Mouse (Mus musculus): ENCODE results near the gene Tspoap1.

Gene Tspoap1

DNA sequence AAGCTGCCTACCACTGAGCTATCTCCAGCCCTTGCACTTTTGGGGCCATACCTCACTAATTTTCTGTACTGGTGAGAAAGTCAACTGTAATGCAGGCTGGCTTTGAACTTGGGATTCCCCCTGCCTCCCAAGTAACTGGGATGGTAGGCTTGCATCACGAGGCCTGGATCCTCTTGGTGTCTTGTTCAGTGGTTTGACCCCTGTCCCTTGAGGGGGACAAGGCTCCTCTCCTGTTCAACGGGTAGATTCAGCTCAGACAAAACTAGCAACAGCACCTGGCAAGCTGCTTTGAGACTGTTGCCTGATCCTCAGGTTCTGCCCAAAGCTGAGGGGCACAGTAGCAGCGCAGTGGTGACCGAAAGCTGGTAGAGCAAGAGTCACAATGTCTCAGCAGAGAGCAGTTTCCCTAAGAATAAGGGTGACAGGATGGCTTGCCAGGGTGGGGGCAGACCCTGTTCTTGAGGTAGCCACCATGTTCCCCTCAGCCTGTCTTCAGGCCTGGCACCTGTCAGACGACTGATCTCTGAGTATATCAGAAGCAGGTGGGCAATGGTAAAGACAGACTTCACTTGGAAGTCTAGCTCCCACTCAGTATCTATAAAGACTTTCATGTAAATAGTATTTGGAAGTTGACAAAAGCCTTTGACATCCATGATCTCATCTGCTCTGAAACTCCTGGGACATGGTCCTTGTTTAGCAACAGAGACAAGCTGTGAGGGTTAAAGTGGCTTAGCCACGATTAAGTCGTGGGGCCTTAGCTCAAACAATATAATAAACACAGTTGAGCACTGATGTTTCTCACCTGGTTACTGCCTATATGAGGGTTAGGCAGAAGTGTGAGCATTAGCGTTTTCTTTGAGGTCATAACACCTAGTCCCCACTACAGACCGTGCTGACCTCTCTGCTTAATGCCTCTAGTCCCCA lies 14.4 kb upstream of the Tspoap1 start:
- DNase-seq (ENCODE audit: low read depth, low spot score) = no peak

DNA sequence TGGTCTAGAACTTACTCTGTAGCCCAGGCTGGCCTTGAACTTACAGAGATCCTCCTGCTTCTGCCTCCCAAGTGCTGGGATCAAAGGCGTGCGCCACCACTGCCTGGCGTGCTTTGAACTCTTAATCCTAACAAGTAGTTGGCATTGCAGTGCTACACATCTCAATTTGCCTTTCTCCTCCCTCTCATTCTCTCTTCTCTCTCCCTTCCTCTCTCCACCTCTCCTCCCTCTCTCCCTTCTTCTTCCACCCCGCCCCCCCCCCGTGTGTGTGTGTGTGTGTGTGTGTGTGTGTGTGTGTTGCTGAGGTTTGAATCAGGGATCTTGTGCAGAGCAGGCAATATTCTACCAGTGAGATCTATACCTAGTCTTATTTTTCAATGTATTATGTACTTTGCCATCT lies 13.0 kb upstream of the Tspoap1 start:
- no peak for DNase-seq (ENCODE audit: low read depth, low spot score)

DNA sequence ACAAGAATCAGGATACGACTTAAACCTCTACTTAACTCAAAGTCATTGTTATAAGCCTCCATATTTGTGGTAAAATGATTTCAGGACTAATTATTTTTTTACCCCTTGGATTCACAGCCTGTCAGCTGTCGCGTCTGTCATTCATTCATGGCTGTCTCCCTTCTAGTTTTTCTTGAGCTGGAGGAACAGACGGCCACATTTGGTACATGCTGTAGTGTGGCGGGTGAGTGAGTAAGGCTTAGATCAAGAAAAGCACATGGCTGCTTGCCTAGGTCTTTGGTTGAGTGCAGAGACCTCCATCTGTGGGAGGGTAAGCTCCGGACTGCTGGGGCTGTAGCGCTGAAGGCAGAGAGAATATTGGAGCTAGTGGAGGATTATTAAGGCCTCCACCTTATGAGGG lies 12.6 kb upstream of the Tspoap1 start:
- no peak for DNase-seq (ENCODE audit: low read depth, low spot score)

- DNase-seq (ENCODE audit: low read depth, low spot score) = no peak
Observed at GRCm38 (mm10) chr11:87748132-87749119, 11.9 kb upstream of the Tspoap1 start.

DNA sequence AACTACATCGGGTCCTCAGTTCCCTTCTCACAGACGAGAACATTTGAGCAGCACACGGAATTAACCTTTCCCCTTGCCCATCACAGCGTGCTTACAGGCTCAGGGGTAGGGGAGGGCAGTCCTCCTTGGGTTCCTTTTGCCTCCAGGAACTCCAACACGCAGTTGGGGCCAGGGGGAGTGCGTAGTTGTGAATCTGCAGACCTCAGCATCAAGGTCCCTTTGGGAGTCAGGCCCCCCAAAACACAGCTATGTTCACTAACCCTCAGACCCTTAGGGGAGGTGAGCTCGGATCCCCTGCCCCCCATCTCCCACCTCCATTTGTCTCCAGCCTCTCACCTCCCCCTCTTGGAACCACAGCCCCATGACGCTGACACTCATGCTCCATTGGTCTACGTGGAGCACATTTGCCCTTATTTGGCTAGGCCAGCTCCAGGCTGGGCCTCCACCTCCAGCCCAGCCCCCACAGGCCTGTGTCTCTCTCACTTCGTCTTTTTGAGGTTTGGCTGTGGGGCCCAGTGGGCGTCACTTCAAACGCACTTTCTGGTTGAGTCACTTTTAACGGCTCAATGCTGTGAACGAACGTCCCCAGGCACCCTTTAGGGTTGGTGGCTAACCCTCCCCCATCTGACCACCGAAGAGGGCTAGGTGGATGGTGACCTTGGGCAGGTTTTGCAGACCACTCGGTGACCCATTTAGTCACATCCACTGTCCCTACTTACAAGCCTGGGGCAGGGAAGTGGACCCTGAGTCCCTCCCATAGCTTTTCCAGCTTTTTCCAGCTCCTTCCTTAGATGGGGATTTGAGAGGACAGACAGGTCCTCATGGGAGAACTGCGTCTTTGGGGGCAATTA lies 10.9 kb upstream of the Tspoap1 start:
- no peak for DNase-seq (ENCODE audit: low read depth, low spot score)

GRCm38 (mm10) chr11:87750043-87750421 lies 10.3 kb upstream of the Tspoap1 start:
- DNase-seq (ENCODE audit: low read depth, low spot score) = no peak

DNA sequence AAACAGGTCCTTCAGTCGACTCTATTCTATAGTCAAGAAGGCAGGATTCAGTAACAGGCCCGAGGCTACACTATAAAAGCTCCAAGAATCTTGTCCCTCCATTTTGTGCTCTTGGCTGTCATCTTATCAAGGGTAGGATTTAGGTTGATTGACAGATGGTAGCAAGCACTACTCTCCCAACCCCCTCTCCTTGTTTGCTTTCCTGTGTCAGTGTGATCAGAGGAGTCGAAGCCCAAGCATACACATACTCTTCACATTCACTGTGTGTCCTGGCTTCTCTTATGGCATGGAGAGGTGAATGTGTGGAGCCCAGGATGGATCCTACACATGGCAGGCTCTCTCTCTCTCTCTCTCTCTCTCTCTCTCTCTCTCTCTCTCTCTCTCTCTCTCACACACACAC lies 9.8 kb upstream of the Tspoap1 start:
- no peak for DNase-seq (ENCODE audit: low read depth, low spot score)

GRCm38 (mm10) chr11:87751031-87751430 lies 9.3 kb upstream of the Tspoap1 start:
- DNase-seq (ENCODE audit: low read depth, low spot score) = no peak

- DNase-seq (ENCODE audit: low read depth, low spot score) = no peak
Observed at GRCm38 (mm10) chr11:87751491-87751966, 8.8 kb upstream of the Tspoap1 start.

- DNase-seq (ENCODE audit: low read depth, low spot score) = no peak
Observed at GRCm38 (mm10) chr11:87752307-87752706, 8.0 kb upstream of the Tspoap1 start.

DNA sequence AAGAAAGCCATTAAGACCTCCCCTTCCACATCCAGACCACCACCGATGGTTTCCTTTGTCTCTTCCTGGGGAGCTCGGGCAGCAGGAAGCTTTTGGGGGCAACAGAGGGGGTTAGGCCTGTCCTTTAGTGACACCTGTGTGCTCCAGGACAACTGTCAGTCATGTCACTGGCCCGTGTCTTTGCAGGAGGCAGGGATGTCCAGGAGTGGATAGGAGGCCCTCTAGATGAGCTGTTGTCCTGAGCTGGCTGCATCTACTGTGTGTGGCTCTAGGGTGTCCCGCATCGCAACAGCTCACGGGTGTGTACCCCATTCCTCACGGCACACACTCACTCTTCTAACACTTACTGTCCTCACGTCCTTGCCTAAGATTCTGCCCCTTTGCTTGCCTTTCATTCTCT lies 7.1 kb upstream of the Tspoap1 start:
- DNase-seq (ENCODE audit: low read depth, low spot score) = no peak

DNA sequence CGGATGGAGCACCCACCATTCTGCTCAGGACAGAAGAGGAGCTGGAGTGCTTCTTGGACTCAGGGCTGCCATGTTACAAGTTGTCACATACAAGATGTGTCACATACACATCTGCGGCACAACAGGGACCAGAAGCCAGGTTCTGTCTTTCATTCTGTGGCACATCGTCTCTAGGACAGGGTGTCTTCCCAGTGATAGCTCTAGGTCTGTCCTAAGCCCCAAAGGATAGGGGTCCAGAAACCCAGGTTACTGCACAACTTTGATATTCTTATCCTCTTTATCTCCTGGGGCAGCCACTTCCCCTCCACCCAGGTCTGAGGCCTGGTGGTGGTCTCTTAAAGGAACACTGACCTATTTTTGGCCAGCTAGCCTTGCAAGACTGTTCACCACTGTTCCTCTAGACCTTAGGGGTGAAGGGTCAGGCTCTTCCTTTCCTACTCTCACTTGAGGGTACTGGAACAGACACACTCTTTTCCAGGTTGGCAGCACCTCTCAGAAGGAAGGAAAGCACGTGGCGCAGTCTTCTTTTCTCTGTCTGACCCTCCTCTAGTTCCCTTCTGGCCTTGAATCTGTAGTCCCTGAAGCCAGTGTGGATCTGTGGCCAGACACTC lies 6.3 kb upstream of the Tspoap1 start:
- no peak for DNase-seq (ENCODE audit: low read depth, low spot score)

GRCm38 (mm10) chr11:87754603-87755002 lies 5.7 kb upstream of the Tspoap1 start:
- DNase-seq (ENCODE audit: low read depth, low spot score) = no peak

DNA sequence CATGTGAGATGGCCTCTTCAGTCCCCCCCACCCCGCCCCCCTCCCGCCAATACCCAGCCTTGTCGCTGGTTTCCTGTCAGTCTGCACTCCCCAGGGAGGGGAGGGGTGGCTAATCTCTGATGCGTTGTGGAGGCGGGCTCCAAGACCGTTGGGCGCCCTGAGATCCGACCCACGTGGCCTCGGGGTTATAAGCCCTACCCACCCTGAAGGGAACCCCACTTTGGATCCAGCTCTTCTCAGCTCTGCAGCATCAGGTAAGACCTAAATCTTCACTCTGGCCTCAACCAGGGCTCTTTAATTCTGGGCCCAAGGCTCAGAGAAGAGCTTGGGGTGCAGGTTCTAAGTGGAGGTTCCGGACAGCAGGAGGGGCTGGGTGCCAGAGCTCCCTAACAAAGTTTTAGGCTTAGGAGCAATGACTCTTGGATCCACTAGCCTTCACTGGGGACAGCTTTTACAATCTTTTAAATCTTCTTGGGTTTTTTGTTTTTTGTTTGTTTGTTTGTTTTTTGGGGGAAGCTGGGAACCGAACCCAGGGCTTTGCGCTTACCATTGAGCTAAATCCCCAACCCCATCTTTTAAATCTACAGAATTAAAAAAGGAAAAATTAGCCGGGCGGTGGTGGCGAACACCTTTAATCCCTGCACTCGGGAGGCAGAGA lies 4.9 kb upstream of the Tspoap1 start:
- no peak for DNase-seq (ENCODE audit: low read depth, low spot score)

DNA sequence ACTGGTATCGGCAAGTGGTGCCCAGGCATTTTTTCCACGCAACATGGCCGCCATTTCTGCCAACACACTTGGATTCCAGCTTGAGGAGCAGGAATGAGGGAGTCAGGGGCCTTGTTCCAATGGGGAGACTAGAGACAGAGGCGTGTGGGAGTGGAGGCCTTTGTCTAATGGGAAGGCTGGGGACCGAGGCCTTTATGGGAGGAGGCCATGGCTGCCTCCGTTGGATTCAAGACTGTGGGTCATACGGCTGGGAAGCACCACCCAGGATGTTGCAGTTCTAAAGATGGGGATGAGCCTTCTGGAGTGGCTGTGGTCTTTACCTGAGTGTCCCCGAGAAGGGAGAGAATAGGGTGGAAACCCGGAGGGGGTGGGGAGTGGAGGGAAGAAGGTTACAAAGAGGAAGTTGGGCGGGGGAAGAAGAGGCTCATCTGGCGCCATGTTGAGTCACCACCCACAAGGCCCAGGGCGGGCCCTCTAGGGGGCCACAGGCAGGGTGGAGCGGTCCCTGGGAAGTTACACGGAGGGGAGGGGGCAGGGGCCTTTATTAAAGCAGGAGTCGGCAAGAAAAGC lies 4.0 kb upstream of the Tspoap1 start:
- no peak for DNase-seq (ENCODE audit: low read depth, low spot score)

GRCm38 (mm10) chr11:87757001-87757954 lies 3.1 kb upstream of the Tspoap1 start:
- DNase-seq (ENCODE audit: low read depth, low spot score) = no peak

GRCm38 (mm10) chr11:87758161-87758911 lies 2.0 kb upstream of the Tspoap1 start:
- DNase-seq (ENCODE audit: low read depth, low spot score) = no peak

- no peak for DNase-seq (ENCODE audit: low read depth, low spot score)
Observed at GRCm38 (mm10) chr11:87758957-87759608, 1.3 kb upstream of the Tspoap1 start.
